Mouse (Mus musculus) ES-Bruce4 (cell line): ENCODE measurements around the gene Sox6. TPM values are rescaled to one million over a fixed set of nuclear protein-coding genes. Genes with fewer than 3 reads are reported as not detected.

Experiments
- H3K27ac ChIP-seq: 2 replicates; pipeline ENCODE4 v1.5.1; 2012; ENCODE audit warnings: low read length, inconsistent platforms; ENCODE audit not compliant: insufficient read depth
- H3K27me3 ChIP-seq: 2 replicates; pipeline ENCODE4 v1.6.1; 2012; ENCODE audit warnings: mild to moderate bottlenecking, low read length, inconsistent platforms; ENCODE audit not compliant: control insufficient read depth, poor library complexity, insufficient read depth, severe bottlenecking
- H3K36me3 ChIP-seq: 2 replicates; pipeline ENCODE4 v1.6.1; 2012; ENCODE audit warnings: inconsistent platforms, mild to moderate bottlenecking, low read length, moderate library complexity; ENCODE audit not compliant: control insufficient read depth, poor library complexity, insufficient read depth, severe bottlenecking
- H3K4me1 ChIP-seq: one replicate; pipeline ENCODE4 v1.8.1; 2011; ENCODE audit warnings: low read length; ENCODE audit not compliant: control insufficient read depth, insufficient read depth
- H3K4me3 ChIP-seq: 2 replicates; pipeline ENCODE4 v1.5.1; 2011; ENCODE audit warnings: low read depth, mild to moderate bottlenecking, low read length
- H3K9ac ChIP-seq: 2 replicates; pipeline ENCODE4 v1.6.1; 2012; ENCODE audit warnings: low read depth, mild to moderate bottlenecking, inconsistent platforms; ENCODE audit not compliant: poor library complexity, severe bottlenecking
- H3K9me3 ChIP-seq: replicated peaks from 2 replicates; pipeline ENCODE4 v1.6.1; 2012; ENCODE audit warnings: mild to moderate bottlenecking, low read length, inconsistent platforms; ENCODE audit not compliant: control insufficient read depth, poor library complexity, insufficient read depth, severe bottlenecking
- CTCF ChIP-seq: IDR thresholded peaks from one replicate; pipeline ENCODE4 v1.8.1; 2011; ENCODE audit warnings: low read depth, low read length
- EP300 ChIP-seq: IDR thresholded peaks from 2 replicates; pipeline ENCODE4 v1.6.1; 2011; ENCODE audit warnings: low read depth, low read length; ENCODE audit not compliant: insufficient read depth
- POLR2A ChIP-seq: IDR thresholded peaks from one replicate; pipeline ENCODE4 v1.8.1; 2011; ENCODE audit warnings: low read length; ENCODE audit not compliant: insufficient read depth
- polyA plus RNA-seq: library from polyadenylated mRNA; stranded (reverse); fragments of >200 nt; gene quantifications from 2 replicates; pipeline ENCODE4 v1.2.4, GENCODE M21; 2011; ENCODE audit warnings: low read depth; ENCODE audit not compliant: missing spikeins, insufficient read depth, insufficient read length

Gene Sox6
- polyA plus RNA-seq, 1 experiment, result 0.88 TPM

DNA sequence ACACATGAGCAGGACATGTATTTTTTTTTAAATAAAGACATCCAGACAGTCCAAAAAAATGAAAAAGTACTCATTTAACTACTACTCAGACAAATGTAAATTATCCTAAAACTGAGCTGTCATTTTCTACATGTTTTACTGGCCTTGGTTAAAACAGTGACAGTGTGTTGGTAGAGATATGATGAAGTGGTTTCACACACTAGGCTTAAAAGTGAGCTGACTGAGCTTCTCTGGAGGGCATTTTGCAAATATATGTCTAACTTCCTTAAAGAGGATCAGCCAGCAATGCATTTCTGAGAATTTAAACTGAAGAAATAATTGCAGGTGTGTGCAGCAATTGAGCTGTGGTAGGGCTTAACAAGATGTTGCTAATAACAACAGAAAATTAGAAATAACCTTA, 196.3 kb downstream of the Sox6 start:
- H3K4me3 ChIP-seq, result no peak overlapping the region
- H3K27ac ChIP-seq, result no peak overlapping the region
- H3K4me1 ChIP-seq, result no peaks in the 10 kb centered on the region
- TF ChIP-seq EP300 (no peak), CTCF (no peak), POLR2A (no peak)
- H3K9ac ChIP-seq, result no peak overlapping the region
- no peaks in the 10 kb centered on the region for H3K9me3 ChIP-seq
- H3K36me3 ChIP-seq, result no peaks in the 10 kb centered on the region
- H3K27me3 ChIP-seq, result no peaks in the 10 kb centered on the region

DNA sequence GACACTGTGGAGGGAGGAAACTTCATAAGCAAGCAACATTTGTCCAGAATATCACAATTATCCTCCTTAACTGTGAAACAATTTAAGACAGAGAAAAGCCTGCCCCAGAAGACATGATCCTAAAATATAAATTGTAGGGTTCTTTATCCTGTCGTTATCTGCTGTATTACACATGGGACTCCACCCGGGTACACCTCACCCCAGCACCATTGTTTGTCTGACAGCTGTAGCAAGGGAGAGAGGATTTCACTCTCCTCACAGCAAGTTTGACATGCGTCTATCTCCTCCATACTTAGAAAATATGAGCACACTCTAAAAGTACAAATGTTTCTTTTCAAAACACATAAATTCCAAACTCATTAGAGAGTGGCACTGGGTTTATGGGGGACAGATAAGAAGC, 198.0 kb downstream of the Sox6 start:
- Histone ChIP-seq H3K9ac (no peak overlapping the region), H3K4me3 (no peak overlapping the region), H3K36me3 (no peaks in the 10 kb centered on the region), H3K9me3 (no peaks in the 10 kb centered on the region), H3K4me1 (no peaks in the 10 kb centered on the region), H3K27me3 (no peaks in the 10 kb centered on the region), H3K27ac (no peak overlapping the region)
- TF ChIP-seq POLR2A, result no peak
- TF ChIP-seq EP300, result no peak
- no peak for TF ChIP-seq CTCF

DNA sequence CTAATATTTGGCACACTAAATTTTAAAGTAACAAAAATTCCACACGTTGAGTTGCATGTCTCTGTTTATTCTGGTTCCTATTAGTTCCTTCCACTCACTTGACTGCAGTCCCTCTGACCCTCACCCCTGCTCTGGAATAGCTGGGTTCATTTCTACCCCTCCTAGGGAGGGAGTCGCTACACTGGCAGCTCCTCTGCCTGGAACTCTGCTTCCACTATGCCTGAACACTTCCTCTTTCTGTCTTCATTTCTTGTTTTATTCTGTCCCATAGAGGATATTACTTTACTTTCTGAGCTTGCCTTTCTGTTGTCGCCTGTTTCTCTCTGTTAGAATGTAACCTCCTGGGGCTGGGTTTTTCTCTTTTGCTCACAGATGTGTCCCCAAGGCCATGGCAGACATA, 203.6 kb downstream of the Sox6 start:
- no peaks in the 10 kb centered on the region for H3K4me1 ChIP-seq
- H3K4me3 ChIP-seq, result no peak overlapping the region
- H3K9me3 ChIP-seq, result no peaks in the 10 kb centered on the region
- no peaks in the 10 kb centered on the region for H3K27me3 ChIP-seq
- no peaks in the 10 kb centered on the region for H3K36me3 ChIP-seq
- TF ChIP-seq POLR2A, result no peak
- TF ChIP-seq CTCF, result no peak
- no peak for TF ChIP-seq EP300
- no peak overlapping the region for H3K27ac ChIP-seq
- no peak overlapping the region for H3K9ac ChIP-seq

DNA sequence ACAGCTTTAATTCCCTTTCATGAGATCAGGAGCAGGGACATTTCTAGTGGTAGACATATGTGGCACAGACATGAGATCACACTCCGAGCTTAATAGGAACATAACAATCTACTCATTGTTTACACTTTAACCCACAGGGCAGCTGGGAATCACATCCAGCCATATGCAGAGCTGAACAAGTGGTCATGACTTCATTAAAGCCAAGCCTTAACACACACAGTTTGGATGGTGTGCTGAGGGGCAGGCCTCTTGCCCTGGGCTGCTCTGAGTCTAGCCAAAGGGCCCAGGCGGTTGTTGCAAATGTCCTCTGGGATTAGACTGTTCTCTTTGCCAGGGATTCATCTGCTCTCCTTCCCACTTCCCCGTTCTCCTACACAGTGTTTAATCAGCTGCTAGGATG, 204.9 kb downstream of the Sox6 start:
- Histone ChIP-seq H3K27ac (no peak overlapping the region), H3K4me1 (peaks cover 1% of the 10 kb centered on the region)
- TF ChIP-seq EP300 (no peak), POLR2A (no peak)

DNA sequence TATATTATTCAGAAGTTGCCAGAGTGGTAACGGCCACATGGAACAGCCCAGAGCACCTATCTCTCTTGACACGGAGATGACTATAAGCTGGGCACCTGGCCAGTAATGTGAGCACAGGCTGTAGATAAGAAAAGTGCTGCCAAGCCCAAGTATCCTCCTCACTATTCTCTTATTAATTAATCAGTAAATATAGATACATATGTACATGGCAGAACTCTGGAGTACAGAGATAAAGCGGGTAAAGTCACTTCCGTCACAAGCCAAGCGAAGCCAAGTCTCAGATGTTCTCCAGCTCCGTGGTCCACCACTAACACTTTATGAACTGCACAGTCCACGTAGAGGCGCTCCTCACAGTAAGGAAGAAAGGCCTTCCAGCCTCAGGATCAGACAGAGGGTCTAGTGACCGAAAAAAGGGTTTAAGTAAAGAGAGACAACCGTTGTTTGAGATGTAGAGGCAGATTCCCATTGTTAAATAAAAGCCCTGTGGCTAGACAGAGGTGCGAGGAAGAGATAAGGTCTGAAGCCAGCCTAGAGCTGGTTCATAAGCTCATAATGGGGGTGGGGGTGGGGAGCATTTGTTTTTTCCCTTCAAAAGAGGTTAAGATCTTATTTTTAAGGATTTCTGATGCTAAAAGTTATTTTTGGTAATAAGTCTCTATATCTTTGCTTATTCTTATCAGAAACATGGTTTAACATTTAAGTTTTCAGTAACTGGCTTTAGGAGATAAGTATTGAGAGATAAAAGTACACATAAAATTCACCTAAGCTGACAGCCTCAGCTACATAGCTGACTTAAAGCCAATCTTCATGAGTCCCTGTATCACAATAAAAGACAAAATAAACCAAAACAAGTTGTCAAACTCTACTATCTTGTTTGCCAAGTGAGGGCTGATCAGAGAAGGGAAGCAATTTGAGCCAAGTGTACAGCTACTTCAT, 207.4 kb downstream of the Sox6 start:
- no peaks in the 10 kb centered on the region for H3K27me3 ChIP-seq
- no peak overlapping the region for H3K9ac ChIP-seq
- no peak for TF ChIP-seq CTCF
- TF ChIP-seq EP300, result no peak
- no peak for TF ChIP-seq POLR2A
- H3K4me3 ChIP-seq, result no peak overlapping the region
- H3K36me3 ChIP-seq, result no peaks in the 10 kb centered on the region
- H3K27ac ChIP-seq, result no peak overlapping the region
- peaks cover 1% of the 10 kb centered on the region for H3K4me1 ChIP-seq
- no peaks in the 10 kb centered on the region for H3K9me3 ChIP-seq

More for the DNA sequence above, 204.9 kb downstream of the Sox6 start:
- Histone ChIP-seq H3K9me3 (no peaks in the 10 kb centered on the region), H3K36me3 (no peaks in the 10 kb centered on the region), H3K9ac (no peak overlapping the region), H3K4me3 (no peak overlapping the region), H3K27me3 (no peaks in the 10 kb centered on the region)

DNA sequence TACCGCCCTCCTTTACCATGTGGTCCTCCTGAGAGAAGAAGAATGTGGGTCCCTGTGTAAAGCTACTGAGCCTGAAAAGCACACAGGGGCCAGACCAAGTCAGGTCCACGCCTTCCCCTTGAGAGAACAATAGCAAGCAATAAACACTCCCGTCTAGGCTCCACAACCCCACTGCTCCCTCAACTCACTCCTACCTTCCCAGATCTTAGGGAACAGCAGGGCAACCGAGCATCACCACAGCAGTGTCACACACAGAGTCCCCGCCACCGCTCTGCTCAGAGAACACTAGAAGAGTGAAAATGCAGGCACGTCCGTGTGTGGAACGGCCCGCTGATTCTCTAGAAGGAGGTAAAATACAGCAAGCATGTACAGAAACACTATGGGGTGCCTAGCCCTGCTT, 208.2 kb downstream of the Sox6 start:
- no peaks in the 10 kb centered on the region for H3K36me3 ChIP-seq
- peaks cover 1% of the 10 kb centered on the region for H3K4me1 ChIP-seq
- H3K27me3 ChIP-seq, result no peaks in the 10 kb centered on the region
- peak overlapping the region; percentile 5; the same call in 1 of the 2 replicates for H3K4me3 ChIP-seq
- H3K27ac ChIP-seq, result no peak overlapping the region
- H3K9me3 ChIP-seq, result no peaks in the 10 kb centered on the region
- no peak overlapping the region for H3K9ac ChIP-seq
- TF ChIP-seq EP300, result no peak
- no peak for TF ChIP-seq POLR2A

DNA sequence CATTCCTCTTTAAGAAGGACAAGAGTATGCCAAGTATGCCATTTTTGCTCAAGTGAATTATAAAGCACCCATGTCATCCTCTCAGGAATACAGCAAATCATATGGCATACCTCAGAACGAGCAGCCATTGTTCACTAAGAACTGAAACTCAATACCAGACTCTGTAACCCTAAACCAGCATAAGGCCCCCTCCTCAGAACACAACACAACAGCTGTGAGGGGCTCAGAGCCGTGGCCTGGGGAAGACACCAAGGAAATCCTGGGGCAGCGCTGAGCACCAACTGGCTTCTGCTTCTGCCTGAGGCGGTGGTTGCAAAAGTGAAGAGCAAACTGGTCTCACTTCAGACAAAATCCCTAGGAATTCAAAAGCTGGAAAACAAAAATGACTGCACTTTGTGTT, 208.8 kb downstream of the Sox6 start:
- H3K27me3 ChIP-seq, result no peaks in the 10 kb centered on the region
- H3K4me1 ChIP-seq, result peaks cover 1% of the 10 kb centered on the region
- no peaks in the 10 kb centered on the region for H3K36me3 ChIP-seq
- H3K4me3 ChIP-seq, result no peak overlapping the region
- no peaks in the 10 kb centered on the region for H3K9me3 ChIP-seq
- no peak overlapping the region for H3K27ac ChIP-seq
- H3K9ac ChIP-seq, result no peak overlapping the region
- no peak for TF ChIP-seq POLR2A
